ENCODE assay signal across 10 mouse cellular contexts in genomic region chr10:59953564-59954039, GRCm38 (mm10). TPM values are rescaled to one million over a fixed set of nuclear protein-coding genes. Genes with fewer than 3 reads are reported as not detected.
DNase-seq lines count a peak whose midpoint lies in the region; ATAC-seq and TF ChIP-seq lines count a peak whose summit lies in the region.
"Had no signal": no experiment of that assay in that cellular context is flagged by ENCODE, and none has a peak within 500 bp of the region (broad histone marks: within the 10 kb centered on the region; RNA-seq: fewer than 3 reads in every experiment).

No protein-coding gene starts in this region.

- peaks cover 37% of the 10 kb centered on the region for H3K4me1 ChIP-seq in embryonic facial prominence, embryonic 14.5 days (ENCODE audit: control insufficient read depth, insufficient read depth, low read length)
- peaks cover 55% of the 10 kb centered on the region for H3K4me1 ChIP-seq in neural tube, embryonic 15.5 days

- no peaks in the 10 kb centered on the region for H3K9me3 ChIP-seq in embryonic facial prominence, embryonic 14.5 days (ENCODE audit: control insufficient read depth, low read length)
- no peaks in the 10 kb centered on the region for H3K9me3 ChIP-seq in neural tube, embryonic 15.5 days (replicated peaks)
- H3K9me3 ChIP-seq: intestine, embryonic 15.5 days; liver, embryonic 13.5 days had no signal

- 37% methylated on average over 7 of the region's 7 CpGs for WGBS in embryonic facial prominence, embryonic 14.5 days
- 39% methylated on average over 6 of the region's 7 CpGs for WGBS in neural tube, embryonic 15.5 days

- intact Hi-C loops in gastrocnemius, adult 2 months (cut with DNase I) = loop anchor here (2.0 kb wide), 1 partner anchor 49 kb away; the partner anchor contains the start of genes Anapc16 and Ascc1
- intact Hi-C loops in gastrocnemius, postnatal 14 days (cut with DNase I; ENCODE audit: low total_unique reads) = no loop called here

- H3K36me3 ChIP-seq in embryonic facial prominence, embryonic 14.5 days (ENCODE audit: control insufficient read depth, insufficient read depth, low read length) = peaks cover 13% of the 10 kb centered on the region; the same call in 1 of the 2 replicates
- no peaks in the 10 kb centered on the region for H3K36me3 ChIP-seq in neural tube, embryonic 15.5 days
- H3K36me3 ChIP-seq: intestine, embryonic 15.5 days; liver, embryonic 13.5 days had no signal

- no peak for ATAC-seq in embryonic facial prominence, embryonic 14.5 days (ENCODE audit: low read depth)
- no peak for ATAC-seq in neural tube, embryonic 15.5 days (ENCODE audit: low FRiP score)
- ATAC-seq: intestine, embryonic 15.5 days had no signal

- no peak overlapping the region for H3K4me3 ChIP-seq in gastrocnemius, adult 2 months
- no peak overlapping the region for H3K4me3 ChIP-seq in embryonic facial prominence, embryonic 14.5 days (ENCODE audit: low read depth, low read length)
- no peak overlapping the region for H3K4me3 ChIP-seq in neural tube, embryonic 15.5 days (replicated peaks)
- H3K4me3 ChIP-seq: intestine, embryonic 15.5 days; liver, embryonic 13.5 days had no signal

- H3K4me2 ChIP-seq in embryonic facial prominence, embryonic 14.5 days (ENCODE audit: low read depth, low read length) = no peak overlapping the region
- no peak overlapping the region for H3K4me2 ChIP-seq in neural tube, embryonic 15.5 days

- no peaks in the 10 kb centered on the region for H3K27me3 ChIP-seq in embryonic facial prominence, embryonic 14.5 days (replicated peaks; ENCODE audit: control insufficient read depth, insufficient read depth, low read length)
- no peaks in the 10 kb centered on the region for H3K27me3 ChIP-seq in neural tube, embryonic 15.5 days (replicated peaks)

- H3K9ac ChIP-seq in embryonic facial prominence, embryonic 14.5 days (ENCODE audit: low read depth, low read length) = no peak overlapping the region
- no peak overlapping the region for H3K9ac ChIP-seq in neural tube, embryonic 15.5 days (replicated peaks)
- H3K9ac ChIP-seq: intestine, embryonic 15.5 days; liver, embryonic 13.5 days had no signal

- DNase-seq in gastrocnemius, adult 2 months = no peak
- no peak for DNase-seq in gastrocnemius, postnatal 14 days
- DNase-seq in thymus, postnatal 0 days (ENCODE audit: low spot score) = peak; percentile 71
- no peak for DNase-seq in thymus, adult 18-20 months
- DNase-seq in embryonic facial prominence, embryonic 14.5 days (ENCODE audit: low spot score) = peak; percentile 60
- DNase-seq in layer of hippocampus, adult 9-11 months = no peak
- DNase-seq in ovary, adult 18-20 months (ENCODE audit: low spot score) = no peak
- DNase-seq: liver, embryonic 13.5 days had no signal

- peak overlapping the region; percentile 92 for H3K27ac ChIP-seq in gastrocnemius, adult 2 months
- no peak overlapping the region; the same call in 1 of the 2 replicates for H3K27ac ChIP-seq in embryonic facial prominence, embryonic 14.5 days (replicated peaks; ENCODE audit: low read depth, low read length)
- peak overlapping the region; percentile 98 for H3K27ac ChIP-seq in neural tube, embryonic 15.5 days (replicated peaks)
- H3K27ac ChIP-seq: liver, embryonic 13.5 days had no signal

- TF ChIP-seq CTCF in gastrocnemius, adult 2 months (IDR thresholded peaks at IDR 0.05) = no peak

RNA-seq across cellular contexts. Expression of gene Ddit4, which starts 2.0 kb away (rescaled TPM):
- 100 to 1,000 TPM in 1 of 2 experiments, 10 to 100 TPM in 1; 15.4 to 183 TPM for total RNA-seq in gastrocnemius, adult 2 months (2021)
- total RNA-seq in gastrocnemius, postnatal 14 days (2021) = 10 to 100 TPM; 15.4 to 70.6 TPM
- 50.6 and 54.7 TPM in 2 replicates for polyA plus RNA-seq in thymus, postnatal 0 days (2015; fragmentation: Nextera tagmentation; extraction: Ambion mirVana)
- 8.7 and 9.2 TPM in 2 replicates for polyA plus RNA-seq in embryonic facial prominence, embryonic 14.5 days (2014; fragmentation: Nextera tagmentation; extraction: Ambion mirVana)
- polyA plus RNA-seq in neural tube, embryonic 15.5 days (2015; fragmentation: Nextera tagmentation; extraction: Ambion mirVana) = 80.8 and 91.6 TPM in 2 replicates

RNA-seq across cellular contexts. Expression of gene Ascc1, which starts 49.0 kb away (rescaled TPM):
- 10 to 100 TPM; 13.6 to 14.6 TPM for total RNA-seq in gastrocnemius, adult 2 months (2021)
- 10 to 100 TPM; 11.2 to 13.2 TPM for total RNA-seq in gastrocnemius, postnatal 14 days (2021)
- polyA plus RNA-seq in thymus, postnatal 0 days (2015; fragmentation: Nextera tagmentation; extraction: Ambion mirVana) = 38.5 and 43.2 TPM in 2 replicates
- 36.5 and 37.8 TPM in 2 replicates for polyA plus RNA-seq in embryonic facial prominence, embryonic 14.5 days (2014; fragmentation: Nextera tagmentation; extraction: Ambion mirVana)
- 45.4 and 47.3 TPM in 2 replicates for polyA plus RNA-seq in neural tube, embryonic 15.5 days (2015; fragmentation: Nextera tagmentation; extraction: Ambion mirVana)

RNA-seq across cellular contexts. Expression of gene Anapc16, which starts 49.3 kb away (rescaled TPM):
- total RNA-seq in gastrocnemius, adult 2 months (2021) = 10 to 100 TPM; 49.5 to 50.7 TPM
- 10 to 100 TPM; 35.6 to 47.3 TPM for total RNA-seq in gastrocnemius, postnatal 14 days (2021)
- 139 and 168 TPM in 2 replicates for polyA plus RNA-seq in thymus, postnatal 0 days (2015; fragmentation: Nextera tagmentation; extraction: Ambion mirVana)
- 96.2 and 101 TPM in 2 replicates for polyA plus RNA-seq in embryonic facial prominence, embryonic 14.5 days (2014; fragmentation: Nextera tagmentation; extraction: Ambion mirVana)
- polyA plus RNA-seq in neural tube, embryonic 15.5 days (2015; fragmentation: Nextera tagmentation; extraction: Ambion mirVana) = 106 TPM in 2 replicates

Comparison
In these comparisons a context has a peak if more than half of its experiments do, and no peak if none do; other contexts are left out.
1. DNase-seq: peak in thymus, postnatal 0 days (single experiment) and embryonic facial prominence, embryonic 14.5 days (single experiment); none in gastrocnemius, adult 2 months (single experiment), gastrocnemius, postnatal 14 days (single experiment), thymus, adult 18-20 months (0 of 2), layer of hippocampus, adult 9-11 months (single experiment) and ovary, adult 18-20 months (single experiment).